Mouse (Mus musculus) ES-E14 (cell line): Measurements from ENCODE around the gene 1700015G11Rik. TPM values are rescaled to one million over a fixed set of nuclear protein-coding genes. Genes with fewer than 3 reads are reported as not detected.
A peak's percentile ranks its signal among the peaks of the same experiment; 100 is the strongest.

Source experiments
- DNase-seq: peaks from one replicate; pipeline ENCODE4 v3.0.0-alpha.2; 2013; ENCODE audit warnings: low read depth, low spot score
- H3K27ac ChIP-seq: 2 replicates; pipeline ENCODE4 v1.5.1; 2012; ENCODE audit warnings: low read depth, mild to moderate bottlenecking, low read length, moderate library complexity, mixed read lengths; ENCODE audit not compliant: poor library complexity, insufficient read depth, severe bottlenecking
- H3K36me3 ChIP-seq: 2 replicates; pipeline ENCODE4 v1.6.1; 2012; ENCODE audit warnings: mild to moderate bottlenecking, low read length, moderate library complexity, mixed read lengths; ENCODE audit not compliant: control insufficient read depth, poor library complexity, insufficient read depth, severe bottlenecking
- H3K4me1 ChIP-seq, 2 experiments: fragments of 150-350 bp in 1 of 2; sonication (generic) in 1 of 2; 2 replicates each; pipeline ENCODE4 v1.6.1; 2012; ENCODE audit warnings: low read length in 2 of 2, mild to moderate bottlenecking in 1 of 2, mixed read lengths in 1 of 2; ENCODE audit not compliant: control insufficient read depth in 2 of 2, insufficient read depth in 2 of 2, poor library complexity in 1 of 2
- H3K4me3 ChIP-seq, 2 experiments: fragments of 150-350 bp in 1 of 2; sonication (generic) in 1 of 2; 2 replicates each; pipeline ENCODE4 v1.5.1; 2012; ENCODE audit warnings: low read length in 2 of 2, low read depth in 1 of 2, mild to moderate bottlenecking in 1 of 2, mixed read lengths in 1 of 2; ENCODE audit not compliant: insufficient read depth in 1 of 2, poor library complexity in 1 of 2, severe bottlenecking in 1 of 2
- H3K9ac ChIP-seq: 2 replicates; pipeline ENCODE4 v1.6.1; 2012; ENCODE audit warnings: low read depth, mild to moderate bottlenecking, low read length, mixed read lengths; ENCODE audit not compliant: poor library complexity, insufficient read depth, severe bottlenecking
- H3K9me3 ChIP-seq: fragments of 150-350 bp; sonication (generic); 2 replicates; pipeline ENCODE4 v1.6.1; 2012; ENCODE audit warnings: low read depth, mild to moderate bottlenecking, low read length; ENCODE audit not compliant: control insufficient read depth, insufficient read depth
- CHD2 ChIP-seq: IDR thresholded peaks from 2 replicates; pipeline ENCODE4 v1.6.1; 2014; ENCODE audit warnings: mild to moderate bottlenecking, low read depth, low read length, inconsistent platforms
- HCFC1 ChIP-seq: IDR thresholded peaks from 2 replicates; pipeline ENCODE4 v1.6.1; 2012; ENCODE audit warnings: low read length, inconsistent platforms, borderline replicate concordance; ENCODE audit not compliant: insufficient read depth
- MAFK ChIP-seq: IDR thresholded peaks from 2 replicates; pipeline ENCODE4 v1.6.1; 2014; ENCODE audit warnings: mild to moderate bottlenecking, low read depth, low read length, inconsistent platforms; ENCODE audit not compliant: insufficient read depth
- ZC3H11A ChIP-seq: IDR thresholded peaks from 2 replicates; pipeline ENCODE4 v1.6.1; 2012; ENCODE audit warnings: low read depth, mild to moderate bottlenecking, inconsistent platforms, low read length, borderline replicate concordance
- ZNF384 ChIP-seq: IDR thresholded peaks from 2 replicates; pipeline ENCODE4 v1.6.1; 2012; ENCODE audit warnings: low read depth, low read length, inconsistent platforms
- in situ Hi-C, 2 experiments: fragments of 600-800 bp; cut with MboI; formaldehyde crosslinking; loops; one replicate each; pipeline ENCODE4 v1.15.1; 2025; ENCODE audit warnings: low sequenced_read_pairs in 2 of 2, inconsistent platforms in 1 of 2; ENCODE audit not compliant: unreplicated experiment in 2 of 2
- total RNA-seq: library from RNA; depleted of rRNA; stranded (reverse); fragments of 300-350 nt; gene quantifications from 2 replicates; pipeline ENCODE4 v1.2.3, GENCODE M21; 2012

1700015G11Rik gene
- total RNA-seq, 1 experiment: not detected

DNA sequence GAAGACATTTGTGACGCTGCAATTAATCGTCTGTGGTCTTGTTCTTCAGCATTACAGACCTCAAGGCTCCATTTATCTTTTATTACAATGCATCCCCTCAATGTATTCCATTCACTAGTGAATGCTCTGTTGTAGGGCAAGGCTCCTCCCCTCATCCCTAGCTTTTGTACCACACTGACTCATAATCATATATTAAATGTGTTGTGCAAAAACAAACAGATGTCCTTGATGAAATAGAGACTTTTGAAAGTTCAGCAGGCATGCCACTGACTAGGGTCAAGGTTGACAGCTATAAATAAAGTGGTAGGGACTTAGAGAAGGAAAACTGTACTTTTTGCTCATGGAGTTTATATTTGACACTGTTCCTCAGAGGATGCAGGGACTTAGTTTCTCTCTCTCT, 42.0 kb downstream of the 1700015G11Rik start:
- H3K36me3 ChIP-seq: no peaks in the 10 kb centered on the region

DNA sequence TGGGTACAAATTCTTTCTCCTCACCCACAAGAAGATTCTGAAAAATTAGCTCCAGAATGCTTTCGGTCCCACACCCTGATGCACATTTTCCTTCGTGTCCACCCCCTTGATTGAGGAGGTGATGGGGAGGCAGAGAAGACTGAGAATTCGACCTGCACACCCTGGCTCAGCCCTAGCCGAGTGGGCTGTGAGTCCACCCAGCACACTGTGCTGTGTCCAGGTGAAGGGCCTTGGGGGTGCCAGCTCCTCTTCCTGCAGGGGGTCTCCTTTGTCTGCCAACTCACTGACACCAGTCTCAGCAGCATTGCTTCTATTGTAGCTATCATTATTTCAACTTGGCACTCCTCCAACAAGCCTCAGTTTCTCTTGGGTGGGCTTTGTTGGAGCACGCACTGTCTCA, 42.4 kb downstream of the 1700015G11Rik start:
- no peak overlapping the region for H3K4me3 ChIP-seq
- no peak for DNase-seq
- H3K27ac ChIP-seq: no peak overlapping the region
- H3K36me3 ChIP-seq: no peaks in the 10 kb centered on the region
- in situ Hi-C loops: loop anchor here in 1 of 2 experiments (25.0 kb wide), 1 partner anchor 336 kb away; no protein-coding TSS in a partner anchor
- no peaks in the 10 kb centered on the region for H3K9me3 ChIP-seq
- no peaks in the 10 kb centered on the region for H3K4me1 ChIP-seq
- TF ChIP-seq ZC3H11A: no peak
- no peak for TF ChIP-seq ZNF384
- TF ChIP-seq CHD2: no peak
- TF ChIP-seq HCFC1: no peak
- no peak for TF ChIP-seq MAFK
- H3K9ac ChIP-seq: no peak overlapping the region

More for the DNA sequence above, 42.0 kb downstream of the 1700015G11Rik start:
- Histone ChIP-seq H3K4me1 (no peaks in the 10 kb centered on the region), H3K9me3 (no peaks in the 10 kb centered on the region), H3K4me3 (no peak overlapping the region), H3K9ac (no peak overlapping the region), H3K27ac (no peak overlapping the region)
- no peak for TF ChIP-seq HCFC1
- no peak for TF ChIP-seq CHD2
- no peak for TF ChIP-seq MAFK
- no peak for TF ChIP-seq ZNF384
- no peak for TF ChIP-seq ZC3H11A
- in situ Hi-C loops: loop anchor here in 1 of 2 experiments (25.0 kb wide), 1 partner anchor 336 kb away; no protein-coding TSS in a partner anchor
- no peak for DNase-seq

DNA sequence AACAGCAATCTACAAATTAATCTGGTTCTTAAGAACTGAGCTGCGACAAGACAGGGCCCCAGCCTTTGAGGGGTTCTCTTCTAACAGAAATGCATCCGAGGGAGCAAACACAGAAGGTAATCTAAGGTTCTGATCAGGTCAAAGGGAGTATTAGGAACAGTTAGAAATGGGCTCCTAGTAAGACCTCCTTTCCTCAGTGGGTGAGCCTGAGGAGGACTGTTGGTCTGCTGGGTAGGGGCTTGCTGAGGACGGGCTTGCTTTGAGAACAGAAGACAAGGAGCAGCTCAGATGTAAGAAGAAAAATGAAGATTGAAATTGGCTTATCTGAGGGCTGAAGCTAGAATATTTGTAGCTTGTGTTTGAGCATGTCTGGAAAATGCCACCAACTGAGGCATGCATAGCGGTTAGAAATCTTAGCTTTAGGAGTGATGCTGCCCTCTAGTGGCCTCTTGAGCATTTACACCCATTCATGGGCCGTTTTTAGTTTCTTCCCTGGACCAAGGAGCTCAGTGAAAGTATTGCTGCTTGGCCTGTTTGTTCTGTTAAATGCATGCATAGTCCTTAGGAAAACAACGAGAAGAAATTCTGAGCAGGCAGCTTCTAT, 43.2 kb downstream of the 1700015G11Rik start:
- no peak for TF ChIP-seq ZNF384
- TF ChIP-seq HCFC1: no peak
- peak; percentile 21; the same call in 1 of the 2 replicates for TF ChIP-seq ZC3H11A
- H3K36me3 ChIP-seq: no peaks in the 10 kb centered on the region
- no peaks in the 10 kb centered on the region for H3K9me3 ChIP-seq
- H3K9ac ChIP-seq: no peak overlapping the region
- no peak overlapping the region for H3K4me3 ChIP-seq
- no peak overlapping the region for H3K27ac ChIP-seq
- in situ Hi-C loops: loop anchor here in 1 of 2 experiments (25.0 kb wide), 1 partner anchor 335 kb away; no protein-coding TSS in a partner anchor
- H3K4me1 ChIP-seq: no peaks in the 10 kb centered on the region
- DNase-seq: peak; percentile 40

DNA sequence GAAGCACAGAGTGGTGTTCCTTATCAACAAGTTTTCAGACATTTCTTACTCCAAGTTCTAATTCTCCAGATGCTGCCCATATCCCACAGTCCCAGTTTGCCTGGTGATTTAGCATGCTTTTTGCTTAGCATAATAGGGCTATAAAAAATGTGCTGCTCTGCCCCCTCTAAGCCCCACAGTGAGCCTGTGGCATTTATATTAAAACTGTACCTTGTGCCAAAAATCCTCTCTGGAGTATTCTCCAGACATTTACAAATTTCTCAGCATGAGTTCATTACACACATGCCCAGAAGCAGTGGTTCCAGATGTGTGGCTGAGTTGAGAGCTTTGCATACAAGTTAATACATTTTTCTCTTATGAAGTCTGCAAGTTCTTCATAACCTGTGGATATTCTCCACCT, 46.1 kb downstream of the 1700015G11Rik start:
- no peak overlapping the region for H3K4me3 ChIP-seq
- H3K4me1 ChIP-seq: no peaks in the 10 kb centered on the region
- H3K27ac ChIP-seq: no peak overlapping the region
- H3K9me3 ChIP-seq: no peaks in the 10 kb centered on the region
- no peaks in the 10 kb centered on the region for H3K36me3 ChIP-seq
- no peak for DNase-seq
- in situ Hi-C loops: loop anchor here in 1 of 2 experiments (25.0 kb wide), 1 partner anchor 332 kb away; no protein-coding TSS in a partner anchor
- no peak overlapping the region for H3K9ac ChIP-seq
- no peak for TF ChIP-seq ZNF384

DNA sequence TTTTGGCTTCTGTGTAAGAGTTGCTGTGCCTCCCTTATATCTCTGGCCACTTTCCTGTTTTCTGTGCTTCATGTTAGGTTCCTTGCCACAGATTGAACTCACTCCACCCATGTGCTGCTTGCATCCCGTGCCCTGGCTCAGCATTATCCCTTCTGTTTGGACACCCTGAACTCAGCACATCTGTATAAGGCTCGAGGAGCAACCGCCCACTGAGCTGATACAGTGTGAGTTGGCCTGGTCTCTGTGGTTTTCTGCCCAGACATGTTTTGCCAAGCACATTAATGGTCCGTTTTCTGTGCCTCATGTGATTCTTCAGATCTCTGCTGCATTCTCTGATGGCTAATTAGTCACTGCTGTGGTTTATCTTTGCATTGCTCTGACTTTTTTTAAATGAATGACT, 47.9 kb downstream of the 1700015G11Rik start:
- in situ Hi-C loops: loop anchor here in 1 of 2 experiments (25.0 kb wide), 1 partner anchor 330 kb away; no protein-coding TSS in a partner anchor
- no peak overlapping the region for H3K27ac ChIP-seq
- TF ChIP-seq ZNF384 (no peak), CHD2 (no peak), HCFC1 (no peak), ZC3H11A (no peak), MAFK (no peak)
- no peak for DNase-seq
- no peaks in the 10 kb centered on the region for H3K36me3 ChIP-seq
- H3K9ac ChIP-seq: no peak overlapping the region
- H3K4me1 ChIP-seq: no peaks in the 10 kb centered on the region
- no peaks in the 10 kb centered on the region for H3K9me3 ChIP-seq
- no peak overlapping the region for H3K4me3 ChIP-seq
